Mouse (Mus musculus): ENCODE data around the gene Vps37c. TPM values are rescaled to one million over a fixed set of nuclear protein-coding genes. Genes with fewer than 3 reads are reported as not detected.

Vps37c gene
- polyA plus RNA-seq, 1 experiment = 30.2 TPM

GRCm38 (mm10) chr19:10734554-10734953 lies 46.0 kb downstream of the Vps37c start:
- TF ChIP-seq MYOD1 (IDR thresholded peaks at IDR 0.05; ENCODE audit: control insufficient read depth in 1 of 3, insufficient read length in 2 of 3, low read depth in 2 of 3) (no peak), POLR2AphosphoS2 (IDR thresholded peaks at IDR 0.05; ENCODE audit: insufficient read length, low read depth) (no peak), TCF3 (IDR thresholded peaks at IDR 0.05; ENCODE audit: insufficient read length, low read depth) (no peak), REST (IDR thresholded peaks at IDR 0.05; ENCODE audit: insufficient read depth, insufficient read length) (no peak), CEBPB (IDR thresholded peaks at IDR 0.05; ENCODE audit: insufficient read depth, poor library complexity, severe bottlenecking) (no peak), POLR2A (IDR thresholded peaks at IDR 0.05; ENCODE audit: insufficient read length, low read depth) (no peak), SRF (IDR thresholded peaks at IDR 0.05; ENCODE audit: control insufficient read depth, insufficient read length, low read depth) (no peak), E2F4 (IDR thresholded peaks at IDR 0.05; ENCODE audit: insufficient read depth) (no peak), MAX (IDR thresholded peaks at IDR 0.05; ENCODE audit: low read depth) (no peak)
- no peaks in the 10 kb centered on the region for H3K79me2 ChIP-seq (ENCODE audit: control insufficient read depth, insufficient read depth)
- H3K4me3 ChIP-seq = no peak overlapping the region
- no peaks in the 10 kb centered on the region for H3K36me3 ChIP-seq (ENCODE audit: control insufficient read depth, insufficient read depth)
- no peak overlapping the region for H3K4me2 ChIP-seq (ENCODE audit: low read depth)
- no peak overlapping the region for H3ac ChIP-seq (ENCODE audit: control insufficient read depth, insufficient read length)
- no peaks in the 10 kb centered on the region for H3K27me3 ChIP-seq (ENCODE audit: control insufficient read depth, insufficient read depth, insufficient read length)

- H3K79me2 ChIP-seq (ENCODE audit: control insufficient read depth, insufficient read depth) = no peaks in the 10 kb centered on the region
- no peaks in the 10 kb centered on the region for H3K36me3 ChIP-seq (ENCODE audit: control insufficient read depth, insufficient read depth)
- no peak overlapping the region for H3K4me3 ChIP-seq
- no peak overlapping the region for H3K4me2 ChIP-seq (ENCODE audit: low read depth)
- no peaks in the 10 kb centered on the region for H3K27me3 ChIP-seq (ENCODE audit: control insufficient read depth, insufficient read depth, insufficient read length)
- no peak overlapping the region for H3ac ChIP-seq (ENCODE audit: control insufficient read depth, insufficient read length)
- TF ChIP-seq MYOD1 (IDR thresholded peaks at IDR 0.05; ENCODE audit: control insufficient read depth in 1 of 3, insufficient read length in 2 of 3, low read depth in 2 of 3) = no peak
- TF ChIP-seq MAX (IDR thresholded peaks at IDR 0.05; ENCODE audit: low read depth) = no peak
- no peak for TF ChIP-seq CEBPB (IDR thresholded peaks at IDR 0.05; ENCODE audit: insufficient read depth, poor library complexity, severe bottlenecking)
- no peak for TF ChIP-seq MYOG (IDR thresholded peaks at IDR 0.05; ENCODE audit: control insufficient read depth in 1 of 3, insufficient read depth in 1 of 3, insufficient read length in 2 of 3, low read depth in 2 of 3)
- TF ChIP-seq SRF (IDR thresholded peaks at IDR 0.05; ENCODE audit: control insufficient read depth, insufficient read length, low read depth) = no peak
- TF ChIP-seq POLR2AphosphoS2 (IDR thresholded peaks at IDR 0.05; ENCODE audit: insufficient read length, low read depth) = no peak
- TF ChIP-seq TCF3 (IDR thresholded peaks at IDR 0.05; ENCODE audit: insufficient read length, low read depth) = no peak
- no peak for TF ChIP-seq E2F4 (IDR thresholded peaks at IDR 0.05; ENCODE audit: insufficient read depth)
- no peak for TF ChIP-seq REST (IDR thresholded peaks at IDR 0.05; ENCODE audit: insufficient read depth, insufficient read length)
- no peak for TF ChIP-seq USF1 (IDR thresholded peaks at IDR 0.05; ENCODE audit: low read depth)
- TF ChIP-seq POLR2A (IDR thresholded peaks at IDR 0.05; ENCODE audit: insufficient read length, low read depth) = no peak
- TF ChIP-seq TCF12 (IDR thresholded peaks at IDR 0.05; ENCODE audit: insufficient read depth, poor library complexity, severe bottlenecking) = no peak
These were observed 46.5 kb downstream of the Vps37c start for GRCm38 (mm10) chr19:10735061-10735460.

DNA sequence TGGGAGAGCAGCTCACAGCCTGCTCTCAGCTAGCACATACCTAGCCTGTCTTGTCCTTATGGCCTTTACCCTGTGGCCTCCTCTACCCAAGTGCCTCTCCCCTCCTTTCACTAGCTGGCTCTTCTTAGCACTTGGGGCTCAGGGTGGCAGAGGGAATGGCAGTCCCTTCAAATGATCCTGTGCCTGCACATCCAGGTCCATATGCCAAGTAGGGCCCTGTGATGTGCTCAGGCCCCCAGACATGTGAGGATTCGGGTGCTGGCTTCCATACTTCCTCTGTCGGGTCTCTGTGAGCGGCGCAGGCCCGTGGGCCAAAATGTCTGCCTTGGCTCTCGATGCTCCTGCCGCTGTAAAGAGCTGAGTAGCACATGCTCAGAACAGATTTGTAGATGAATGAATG lies 47.3 kb downstream of the Vps37c start:
- H3K79me2 ChIP-seq (ENCODE audit: control insufficient read depth, insufficient read depth) = no peaks in the 10 kb centered on the region
- no peak overlapping the region for H3K4me2 ChIP-seq (ENCODE audit: low read depth)
- H3K36me3 ChIP-seq (ENCODE audit: control insufficient read depth, insufficient read depth) = no peaks in the 10 kb centered on the region
- H3K27me3 ChIP-seq (ENCODE audit: control insufficient read depth, insufficient read depth, insufficient read length) = no peaks in the 10 kb centered on the region
- TF ChIP-seq E2F4 (IDR thresholded peaks at IDR 0.05; ENCODE audit: insufficient read depth) (no peak), CEBPB (IDR thresholded peaks at IDR 0.05; ENCODE audit: insufficient read depth, poor library complexity, severe bottlenecking) (no peak), MYOG (IDR thresholded peaks at IDR 0.05; ENCODE audit: control insufficient read depth in 1 of 3, insufficient read depth in 1 of 3, insufficient read length in 2 of 3, low read depth in 2 of 3) (no peak), TCF12 (IDR thresholded peaks at IDR 0.05; ENCODE audit: insufficient read depth, poor library complexity, severe bottlenecking) (no peak), POLR2AphosphoS2 (IDR thresholded peaks at IDR 0.05; ENCODE audit: insufficient read length, low read depth) (no peak), POLR2A (IDR thresholded peaks at IDR 0.05; ENCODE audit: insufficient read length, low read depth) (no peak), USF1 (IDR thresholded peaks at IDR 0.05; ENCODE audit: low read depth) (no peak)
- no peak overlapping the region for H3ac ChIP-seq (ENCODE audit: control insufficient read depth, insufficient read length)
- no peak overlapping the region for H3K4me3 ChIP-seq

DNA sequence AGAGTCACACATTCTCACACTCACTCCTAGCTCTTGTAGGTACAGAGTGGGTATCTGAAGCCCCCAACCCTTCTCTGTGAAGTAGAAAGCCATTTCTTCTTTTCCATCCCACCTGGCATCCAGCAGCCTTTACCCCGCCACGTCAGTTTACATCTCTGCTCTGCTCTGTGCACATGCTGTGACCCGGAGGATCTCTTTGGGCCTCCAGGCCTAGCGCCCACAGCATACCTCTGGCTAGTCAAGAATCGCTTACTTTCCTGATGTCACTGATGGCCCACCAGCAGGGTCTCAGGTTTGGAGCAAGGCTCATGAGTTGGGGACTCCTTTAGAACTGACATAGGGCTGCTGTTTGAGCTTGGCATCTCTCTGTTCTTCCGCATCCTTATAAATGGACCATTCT lies 49.5 kb downstream of the Vps37c start:
- no peaks in the 10 kb centered on the region for H3K36me3 ChIP-seq (ENCODE audit: control insufficient read depth, insufficient read depth)
- H3K4me2 ChIP-seq (ENCODE audit: low read depth) = no peak overlapping the region
- H3ac ChIP-seq (ENCODE audit: control insufficient read depth, insufficient read length) = no peak overlapping the region
- H3K27me3 ChIP-seq (ENCODE audit: control insufficient read depth, insufficient read depth, insufficient read length) = no peaks in the 10 kb centered on the region
- no peaks in the 10 kb centered on the region for H3K79me2 ChIP-seq (ENCODE audit: control insufficient read depth, insufficient read depth)
- TF ChIP-seq MAX (IDR thresholded peaks at IDR 0.05; ENCODE audit: low read depth) = no peak
- TF ChIP-seq POLR2AphosphoS2 (IDR thresholded peaks at IDR 0.05; ENCODE audit: insufficient read length, low read depth) = no peak
- TF ChIP-seq TCF3 (IDR thresholded peaks at IDR 0.05; ENCODE audit: insufficient read length, low read depth) = no peak
- no peak for TF ChIP-seq TCF12 (IDR thresholded peaks at IDR 0.05; ENCODE audit: insufficient read depth, poor library complexity, severe bottlenecking)
- no peak for TF ChIP-seq POLR2A (IDR thresholded peaks at IDR 0.05; ENCODE audit: insufficient read length, low read depth)
- no peak for TF ChIP-seq MYOG (IDR thresholded peaks at IDR 0.05; ENCODE audit: control insufficient read depth in 1 of 3, insufficient read depth in 1 of 3, insufficient read length in 2 of 3, low read depth in 2 of 3)
- TF ChIP-seq SRF (IDR thresholded peaks at IDR 0.05; ENCODE audit: control insufficient read depth, insufficient read length, low read depth) = no peak
- no peak for TF ChIP-seq E2F4 (IDR thresholded peaks at IDR 0.05; ENCODE audit: insufficient read depth)
- no peak for TF ChIP-seq REST (IDR thresholded peaks at IDR 0.05; ENCODE audit: insufficient read depth, insufficient read length)
- no peak for TF ChIP-seq USF1 (IDR thresholded peaks at IDR 0.05; ENCODE audit: low read depth)
- TF ChIP-seq MYOD1 (IDR thresholded peaks at IDR 0.05; ENCODE audit: control insufficient read depth in 1 of 3, insufficient read length in 2 of 3, low read depth in 2 of 3) = no peak
- no peak for TF ChIP-seq CEBPB (IDR thresholded peaks at IDR 0.05; ENCODE audit: insufficient read depth, poor library complexity, severe bottlenecking)
- H3K4me3 ChIP-seq = no peak overlapping the region

DNA sequence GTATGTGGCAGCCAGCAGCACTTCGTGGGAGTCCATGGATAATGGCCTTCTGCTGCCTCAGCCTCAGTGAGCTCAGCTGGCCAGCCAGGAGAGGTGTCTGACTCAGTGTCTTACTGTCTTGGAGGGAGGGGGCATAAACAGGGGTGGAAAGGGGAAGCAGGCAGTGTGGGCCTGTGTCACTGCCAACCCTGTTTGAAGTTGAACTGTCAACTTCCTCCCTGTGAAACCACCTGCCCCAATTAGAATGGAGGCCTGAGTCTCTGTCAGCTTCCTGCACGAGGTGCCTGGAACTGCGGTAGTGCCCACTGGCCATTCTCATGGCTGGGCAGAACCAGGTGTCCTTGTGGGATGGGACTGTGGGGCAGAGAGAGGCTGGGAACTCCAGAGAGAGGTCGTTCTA lies 50.3 kb downstream of the Vps37c start, which contains the start of gene Cd5:
TSS of gene Cd5 (minus strand) at position 192 of the 400 bp plus-strand sequence.
- H3K36me3 ChIP-seq (ENCODE audit: control insufficient read depth, insufficient read depth) = no peaks in the 10 kb centered on the region
- no peak within 1 kb of the TSS for H3ac ChIP-seq (ENCODE audit: control insufficient read depth, insufficient read length)
- no peak within 1 kb of the TSS for H3K4me3 ChIP-seq
- H3K27me3 ChIP-seq (ENCODE audit: control insufficient read depth, insufficient read depth, insufficient read length) = no peaks in the 10 kb centered on the region
- no peak within 1 kb of the TSS for H3K4me2 ChIP-seq (ENCODE audit: low read depth)
- TF ChIP-seq TCF12 (IDR thresholded peaks at IDR 0.05; ENCODE audit: insufficient read depth, poor library complexity, severe bottlenecking) (no peak), MAX (IDR thresholded peaks at IDR 0.05; ENCODE audit: low read depth) (no peak), USF1 (IDR thresholded peaks at IDR 0.05; ENCODE audit: low read depth) (no peak), MYOD1 (IDR thresholded peaks at IDR 0.05; ENCODE audit: control insufficient read depth in 1 of 3, insufficient read length in 2 of 3, low read depth in 2 of 3) (no peak), CEBPB (IDR thresholded peaks at IDR 0.05; ENCODE audit: insufficient read depth, poor library complexity, severe bottlenecking) (no peak), SRF (IDR thresholded peaks at IDR 0.05; ENCODE audit: control insufficient read depth, insufficient read length, low read depth) (no peak), REST (IDR thresholded peaks at IDR 0.05; ENCODE audit: insufficient read depth, insufficient read length) (no peak), E2F4 (IDR thresholded peaks at IDR 0.05; ENCODE audit: insufficient read depth) (no peak)
- no peaks in the 10 kb centered on the region for H3K79me2 ChIP-seq (ENCODE audit: control insufficient read depth, insufficient read depth)
